Mouse (Mus musculus): ENCODE measurements around the gene Ect2l. TPM values are rescaled to one million over a fixed set of nuclear protein-coding genes. Genes with fewer than 3 reads are reported as not detected.
A peak's percentile ranks its signal among the peaks of the same experiment; 100 is the strongest.
"Not testable (repeated sequence)": the region's sequence is repeated elsewhere in the genome, so short reads cannot be mapped to it uniquely, and the experiment has no call there.

The Ect2l gene
- total RNA-seq, 4 experiments from 2014 or later, result not detected

- no peak for DNase-seq (ENCODE audit: low spot score)
These were observed 19.0 kb downstream of the Ect2l start for GRCm38 (mm10) chr10:18191706-18192105.

DNA sequence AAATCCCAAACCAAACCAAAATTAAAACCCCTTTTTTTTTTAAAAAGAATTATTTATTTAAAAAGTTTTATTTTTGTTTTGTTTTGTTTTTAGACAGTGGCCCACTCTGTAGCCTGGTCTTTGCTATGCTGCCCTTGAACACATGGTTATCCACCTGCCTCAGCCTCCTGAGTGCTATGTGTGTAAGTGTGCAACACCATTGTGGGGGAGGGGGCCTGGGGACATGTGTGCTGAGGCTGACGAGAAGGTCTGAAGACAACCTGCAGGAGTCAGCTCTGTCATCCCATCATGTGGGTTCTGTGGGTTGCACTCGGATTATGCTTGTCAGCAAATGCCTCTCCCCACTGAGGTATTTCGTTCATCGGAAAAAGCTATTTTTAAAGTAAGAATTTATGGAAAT is 21.2 kb downstream of the Ect2l start:
- DNase-seq (ENCODE audit: low spot score), result no peak

DNA sequence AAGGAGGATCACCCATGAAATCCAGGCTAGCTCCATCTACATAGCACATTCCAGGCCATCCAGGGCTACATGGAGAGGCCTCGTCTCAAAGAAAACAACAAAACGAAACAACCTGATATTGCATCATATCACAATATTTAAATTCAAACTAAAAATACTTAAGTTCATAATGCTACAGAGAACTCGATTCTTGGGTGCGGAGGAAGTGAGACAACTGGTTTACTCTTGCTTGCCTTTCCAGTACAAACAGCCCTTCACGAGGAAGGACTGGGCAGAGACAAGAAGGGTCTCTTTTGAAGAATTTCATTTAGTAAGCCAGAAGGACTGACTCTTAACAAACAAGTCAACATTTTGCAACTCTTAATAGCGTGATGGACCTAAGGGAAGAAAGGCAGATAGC is 22.1 kb downstream of the Ect2l start:
- no peak for DNase-seq (ENCODE audit: low spot score)

DNA sequence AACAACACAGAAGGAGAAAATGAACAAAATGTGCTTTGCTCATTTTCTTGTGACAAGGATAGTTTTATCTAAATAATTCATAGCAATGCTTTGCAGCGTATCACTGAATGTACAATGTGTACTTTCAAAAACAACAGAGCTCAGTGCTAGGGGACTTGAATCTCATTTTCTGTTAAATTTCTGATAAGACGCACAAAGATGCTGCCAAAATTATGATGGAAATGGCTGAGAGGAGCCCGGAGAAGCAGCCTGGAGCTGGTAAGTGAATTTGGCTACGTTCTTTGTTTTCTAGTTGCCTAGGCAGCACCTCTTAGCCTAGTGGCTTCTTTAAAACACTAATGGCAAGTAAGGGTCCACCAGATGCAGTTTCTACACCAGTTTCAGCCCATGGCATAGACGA is 28.4 kb downstream of the Ect2l start:
- peak; percentile 19 for DNase-seq (ENCODE audit: low spot score)

GRCm38 (mm10) chr10:18177304-18177703 is 33.4 kb downstream of the Ect2l start:
- no peak for DNase-seq (ENCODE audit: low spot score)

DNA sequence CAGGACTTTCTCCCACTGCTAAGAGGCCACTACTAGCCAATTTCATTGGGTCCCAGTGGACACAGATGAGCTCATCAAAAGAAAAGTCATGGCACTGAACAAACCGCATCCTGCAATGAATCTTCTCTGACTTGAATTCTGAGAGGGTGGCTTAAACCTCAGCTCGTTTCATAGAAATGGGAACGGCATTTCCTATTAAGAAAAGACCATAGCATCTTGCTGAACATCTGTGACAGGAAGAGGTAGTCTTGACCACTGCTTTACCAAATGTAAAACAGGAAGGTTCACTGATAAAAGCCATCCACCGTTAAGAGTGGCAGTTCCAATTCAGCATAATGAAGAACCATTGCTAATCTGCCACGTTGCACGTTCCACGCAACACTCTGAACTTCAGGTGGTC is 34.0 kb downstream of the Ect2l start:
- no peak for DNase-seq (ENCODE audit: low spot score)

GRCm38 (mm10) chr10:18175087-18175486 is 35.6 kb downstream of the Ect2l start:
- no peak for DNase-seq (ENCODE audit: low spot score)

DNA sequence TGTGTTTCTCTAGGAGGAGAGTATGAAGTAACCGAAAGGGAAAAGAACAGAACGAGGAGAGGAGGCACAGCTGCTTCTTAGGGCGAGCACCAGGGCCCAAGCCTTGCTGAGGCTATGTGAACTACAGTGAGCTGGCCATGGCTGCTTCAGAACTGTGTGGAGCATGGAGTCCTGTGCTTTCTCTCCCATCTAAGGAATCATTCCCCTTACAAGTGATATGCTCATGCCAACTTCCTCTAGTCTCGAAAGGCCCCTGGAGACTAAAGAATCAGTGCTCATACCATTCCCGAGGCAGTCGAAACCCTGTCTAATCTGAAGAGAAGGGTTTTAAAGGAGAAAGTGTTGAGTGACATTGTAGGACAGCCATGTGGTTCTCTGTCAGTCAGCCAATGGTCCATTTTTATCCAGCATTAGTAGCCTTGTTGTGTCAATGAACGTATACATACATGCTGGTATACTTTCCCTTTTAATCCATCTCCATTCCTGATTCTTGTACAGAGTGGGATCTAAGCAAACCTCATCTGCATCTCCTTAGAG is 48.2 kb downstream of the Ect2l start:
- no peak for DNase-seq (ENCODE audit: low spot score)

- DNase-seq (ENCODE audit: low spot score), result no peak
These were observed 63.5 kb downstream of the Ect2l start for GRCm38 (mm10) chr10:18147224-18147623.

GRCm38 (mm10) chr10:18142231-18142630 is 68.5 kb downstream of the Ect2l start:
- DNase-seq (ENCODE audit: low spot score), result no peak

- peak; percentile 49 for DNase-seq (ENCODE audit: low spot score)
These were observed 69.3 kb downstream of the Ect2l start for GRCm38 (mm10) chr10:18141389-18141788.

DNA sequence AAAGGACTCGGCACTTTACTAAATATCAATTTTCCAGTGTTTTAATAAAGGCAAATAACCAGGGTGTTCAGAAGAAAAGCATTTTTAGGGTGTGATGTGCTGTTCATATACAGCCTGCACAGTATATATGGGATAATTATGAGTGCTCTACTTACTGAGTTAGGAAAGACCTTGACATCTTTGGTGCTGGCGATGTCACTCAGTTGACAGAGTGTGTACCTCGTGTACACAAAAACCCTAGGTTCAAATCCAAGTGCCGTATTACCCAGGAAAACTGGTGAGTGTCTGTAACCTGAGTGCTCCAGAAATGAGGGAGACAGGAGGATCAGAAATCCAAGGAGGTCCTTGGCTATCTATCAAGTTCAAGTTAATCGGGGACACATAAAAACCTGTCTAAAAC is 71.1 kb downstream of the Ect2l start:
- DNase-seq (ENCODE audit: low spot score), result no peak

DNA sequence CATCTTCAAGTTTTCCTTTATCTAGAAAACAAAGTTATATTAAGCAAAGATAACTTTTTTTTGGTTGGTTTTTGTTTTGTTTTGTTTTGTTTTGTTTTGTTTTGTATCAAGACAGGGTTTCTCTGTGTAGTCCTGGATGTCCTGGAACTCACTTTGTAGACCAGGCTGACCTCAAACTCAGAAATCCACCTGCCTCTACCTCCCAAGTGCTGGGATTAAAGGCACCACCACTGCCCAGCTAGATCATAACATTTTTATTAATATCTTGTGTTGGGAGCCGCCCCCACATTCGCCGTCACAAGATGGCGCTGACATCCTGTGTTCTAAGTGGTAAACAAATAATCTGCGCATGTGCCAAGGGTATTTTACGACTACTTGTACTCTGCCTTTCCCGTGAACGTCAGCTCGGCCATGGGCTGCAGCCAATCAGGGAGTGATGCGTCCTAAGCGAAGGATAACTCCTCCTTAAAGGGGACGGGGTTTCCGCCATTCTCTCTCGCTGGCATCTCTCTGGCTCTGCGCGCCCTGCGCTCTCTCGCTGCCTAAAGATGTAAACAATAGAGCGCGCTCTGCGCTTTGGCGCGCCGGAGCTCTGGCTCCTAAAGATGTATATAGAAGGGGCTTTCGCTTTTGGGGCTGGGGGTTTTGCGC is 71.7 kb downstream of the Ect2l start:
- DNase-seq (ENCODE audit: low spot score), result not testable (repeated sequence)

GRCm38 (mm10) chr10:18131666-18132650 is 78.7 kb downstream of the Ect2l start:
- DNase-seq (ENCODE audit: low spot score), result no peak

DNA sequence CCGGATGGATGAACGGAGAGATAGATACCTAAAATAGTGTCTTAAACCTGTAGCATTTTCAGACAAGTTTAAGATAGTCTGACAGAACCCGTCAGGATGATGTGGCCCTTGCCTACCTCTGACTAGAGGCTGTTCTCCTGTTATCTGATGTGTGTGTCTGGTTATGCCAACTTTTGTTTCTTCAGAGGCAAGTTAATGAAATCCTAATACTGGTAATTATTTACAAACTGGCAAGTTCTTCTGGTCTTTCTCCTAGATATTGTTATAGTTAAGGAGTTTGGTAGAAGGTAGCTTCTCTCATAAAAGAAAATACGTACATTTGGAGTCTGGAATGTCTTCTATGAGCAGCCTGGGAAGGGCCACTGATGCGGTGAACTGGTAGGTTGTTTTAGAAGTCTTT is 80.4 kb downstream of the Ect2l start:
- DNase-seq (ENCODE audit: low spot score), result no peak

- no peak for DNase-seq (ENCODE audit: low spot score)
These were observed 92.4 kb downstream of the Ect2l start for GRCm38 (mm10) chr10:18118336-18118735.

DNA sequence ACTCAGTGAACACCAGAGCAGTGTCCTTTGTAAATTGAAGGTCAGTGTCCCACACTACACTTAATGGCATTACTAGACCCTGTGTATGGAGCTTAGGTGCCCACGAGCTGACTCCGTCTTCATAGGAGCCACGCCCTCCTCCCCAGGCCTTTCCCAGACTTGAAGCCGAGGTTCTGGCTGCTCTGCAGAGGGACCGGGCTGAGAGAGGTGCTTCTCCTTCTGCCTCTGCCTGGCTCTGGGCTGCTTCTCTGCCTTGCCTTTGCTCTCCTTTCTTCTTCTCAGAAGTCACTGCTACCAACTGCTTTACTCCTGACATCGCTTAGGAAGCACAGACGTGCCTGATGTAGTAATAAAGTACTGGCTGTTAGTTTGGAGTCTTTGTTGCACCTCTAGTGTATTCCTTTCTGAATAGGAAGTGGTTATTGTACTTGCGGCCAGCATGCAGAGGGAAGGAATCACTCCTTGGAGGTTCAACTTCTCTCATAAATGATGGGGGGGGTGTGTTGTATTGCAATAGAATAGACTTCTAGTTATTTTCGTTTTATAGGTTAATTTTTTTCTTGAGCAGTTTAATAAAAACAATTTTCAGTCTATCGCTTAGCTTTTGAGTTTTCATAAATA is 97.1 kb downstream of the Ect2l start:
- DNase-seq (ENCODE audit: low spot score), result no peak

GRCm38 (mm10) chr10:18110940-18111339 is 99.8 kb downstream of the Ect2l start:
- no peak for DNase-seq (ENCODE audit: low spot score)

GRCm38 (mm10) chr10:18107471-18107870 is 103.2 kb downstream of the Ect2l start:
- no peak for DNase-seq (ENCODE audit: low spot score)

- DNase-seq (ENCODE audit: low spot score), result no peak
These were observed 108.5 kb downstream of the Ect2l start for GRCm38 (mm10) chr10:18102166-18102565.

- DNase-seq (ENCODE audit: low spot score), result no peak
These were observed 120.0 kb downstream of the Ect2l start for GRCm38 (mm10) chr10:18090691-18091090.

- no peak for DNase-seq (ENCODE audit: low spot score)
These were observed 127.9 kb downstream of the Ect2l start for GRCm38 (mm10) chr10:18082772-18083171.

Data from heart, adult 8-10 months (tissue).